In the genomic region with DNA sequence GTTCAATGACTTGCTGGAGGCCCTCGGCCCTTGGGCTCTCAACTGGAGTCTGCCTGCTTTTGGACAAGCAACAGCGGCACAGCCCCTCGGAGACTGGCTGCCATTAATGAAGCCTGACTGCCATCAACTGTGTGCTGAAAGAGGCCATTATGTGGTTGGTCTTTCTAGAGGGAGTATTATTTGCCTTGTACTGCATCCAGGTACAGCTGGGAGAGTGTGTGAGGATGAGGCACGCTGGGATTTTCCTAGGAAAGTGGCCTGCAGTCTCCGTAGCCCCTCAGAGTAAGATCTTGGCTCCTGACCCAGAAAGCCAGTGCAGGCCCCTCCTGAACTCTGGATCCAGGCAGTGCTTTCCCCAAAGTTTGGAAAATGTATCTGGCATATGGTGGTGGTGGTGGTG, we compare ENCODE assay signal across 24 mouse cellular contexts. TPM values are rescaled to one million over a fixed set of nuclear protein-coding genes. Genes with fewer than 3 reads are reported as not detected.
DNase-seq lines count a peak whose midpoint lies in the region; ATAC-seq and TF ChIP-seq lines count a peak whose summit lies in the region.
"Had no signal": no experiment of that assay in that cellular context is flagged by ENCODE, and none has a peak within 500 bp of the region (broad histone marks: within the 10 kb centered on the region; RNA-seq: fewer than 3 reads in every experiment).

No protein-coding gene starts in this region.

- H3K27me3 ChIP-seq in embryonic facial prominence, embryonic 15.5 days = no peaks in the 10 kb centered on the region
- H3K27me3 ChIP-seq in embryonic facial prominence, embryonic 10.5 days (replicated peaks; ENCODE audit: low read depth, poor library complexity, severe bottlenecking) = no peaks in the 10 kb centered on the region; the same call in 1 of the 2 replicates
- H3K27me3 ChIP-seq in limb, embryonic 10.5 days (ENCODE audit: low read depth, poor library complexity, severe bottlenecking) = no peaks in the 10 kb centered on the region
- H3K27me3 ChIP-seq in limb, embryonic 14.5 days (ENCODE audit: control insufficient read depth, insufficient read depth, low read length) = no peaks in the 10 kb centered on the region
- H3K27me3 ChIP-seq in midbrain, postnatal 0 days (ENCODE audit: insufficient read depth, low read length) = no peaks in the 10 kb centered on the region
- no peaks in the 10 kb centered on the region; the same call in 1 of the 2 replicates for H3K27me3 ChIP-seq in forebrain, embryonic 11.5 days (ENCODE audit: control insufficient read depth, insufficient read depth, low read length)
- H3K27me3 ChIP-seq: embryonic facial prominence, embryonic 13.5 days; forebrain, embryonic 12.5 days; Patski had no signal

- no peak for TF ChIP-seq CTCF in midbrain, postnatal 0 days (IDR thresholded peaks at IDR 0.05)

- H3K4me2 ChIP-seq in embryonic facial prominence, embryonic 15.5 days (replicated peaks) = no peak overlapping the region
- no peak overlapping the region for H3K4me2 ChIP-seq in limb, embryonic 14.5 days (replicated peaks; ENCODE audit: low read depth, low read length, severe bottlenecking)
- no peak overlapping the region for H3K4me2 ChIP-seq in midbrain, postnatal 0 days (ENCODE audit: low read depth, low read length, poor library complexity, severe bottlenecking)
- no peak overlapping the region for H3K4me2 ChIP-seq in forebrain, embryonic 11.5 days (ENCODE audit: low read depth, low read length, severe bottlenecking)
- H3K4me2 ChIP-seq: embryonic facial prominence, embryonic 13.5 days; forebrain, embryonic 12.5 days had no signal

- H3K4me3 ChIP-seq in embryonic facial prominence, embryonic 15.5 days (replicated peaks) = no peak overlapping the region
- no peak overlapping the region for H3K4me3 ChIP-seq in embryonic facial prominence, embryonic 10.5 days
- H3K4me3 ChIP-seq in limb, embryonic 10.5 days = no peak overlapping the region
- H3K4me3 ChIP-seq in limb, embryonic 14.5 days (replicated peaks; ENCODE audit: low read length) = no peak overlapping the region
- H3K4me3 ChIP-seq in midbrain, postnatal 0 days (ENCODE audit: low read depth, low read length) = no peak overlapping the region
- no peak overlapping the region for H3K4me3 ChIP-seq in forebrain, embryonic 11.5 days (ENCODE audit: low read depth, low read length)
- H3K4me3 ChIP-seq: embryonic facial prominence, embryonic 13.5 days; forebrain, embryonic 12.5 days had no signal

- H3K27ac ChIP-seq in embryonic facial prominence, embryonic 15.5 days (replicated peaks) = no peak overlapping the region
- H3K27ac ChIP-seq in embryonic facial prominence, embryonic 10.5 days (replicated peaks) = no peak overlapping the region
- H3K27ac ChIP-seq in limb, embryonic 10.5 days = 0 out of 2 replicates have a peak overlapping the region, but pooled peaks have one; percentile 4
- no peak overlapping the region for H3K27ac ChIP-seq in limb, embryonic 14.5 days (replicated peaks; ENCODE audit: low read depth, low read length)
- H3K27ac ChIP-seq in midbrain, postnatal 0 days (ENCODE audit: low read depth, low read length) = no peak overlapping the region
- no peak overlapping the region for H3K27ac ChIP-seq in forebrain, embryonic 11.5 days (ENCODE audit: low read depth, low read length)
- H3K27ac ChIP-seq: embryonic facial prominence, embryonic 13.5 days; forebrain, embryonic 12.5 days had no signal

- no peaks in the 10 kb centered on the region for H3K36me3 ChIP-seq in embryonic facial prominence, embryonic 15.5 days
- no peaks in the 10 kb centered on the region for H3K36me3 ChIP-seq in embryonic facial prominence, embryonic 10.5 days (replicated peaks)
- no peaks in the 10 kb centered on the region for H3K36me3 ChIP-seq in limb, embryonic 10.5 days
- H3K36me3 ChIP-seq in limb, embryonic 14.5 days (ENCODE audit: control insufficient read depth, insufficient read depth, low read length) = no peaks in the 10 kb centered on the region
- no peaks in the 10 kb centered on the region for H3K36me3 ChIP-seq in midbrain, postnatal 0 days (ENCODE audit: insufficient read depth, low read length)
- H3K36me3 ChIP-seq in forebrain, embryonic 11.5 days (ENCODE audit: control insufficient read depth, insufficient read depth, low read length) = no peaks in the 10 kb centered on the region
- H3K36me3 ChIP-seq: embryonic facial prominence, embryonic 13.5 days; forebrain, embryonic 12.5 days; G1E had no signal

- 77% methylated on average over 5 of the region's 5 CpGs for WGBS in embryonic facial prominence, embryonic 15.5 days
- 82% methylated on average over 5 of the region's 5 CpGs for WGBS in embryonic facial prominence, embryonic 10.5 days
- 90% methylated on average over 5 of the region's 5 CpGs for WGBS in limb, embryonic 10.5 days
- WGBS in limb, embryonic 14.5 days = 82% methylated on average over 5 of the region's 5 CpGs
- WGBS in midbrain, postnatal 0 days = 87% methylated on average over 5 of the region's 5 CpGs
- 88% methylated on average over 5 of the region's 5 CpGs for WGBS in forebrain, embryonic 11.5 days

- no peaks in the 10 kb centered on the region for H3K9me3 ChIP-seq in embryonic facial prominence, embryonic 15.5 days (replicated peaks)
- no peaks in the 10 kb centered on the region for H3K9me3 ChIP-seq in embryonic facial prominence, embryonic 10.5 days
- no peaks in the 10 kb centered on the region for H3K9me3 ChIP-seq in limb, embryonic 10.5 days (replicated peaks)
- no peaks in the 10 kb centered on the region for H3K9me3 ChIP-seq in limb, embryonic 14.5 days (ENCODE audit: control insufficient read depth, low read length)
- no peaks in the 10 kb centered on the region for H3K9me3 ChIP-seq in midbrain, postnatal 0 days (ENCODE audit: low read length)
- no peaks in the 10 kb centered on the region for H3K9me3 ChIP-seq in forebrain, embryonic 11.5 days (ENCODE audit: control insufficient read depth, low read length)
- H3K9me3 ChIP-seq: embryonic facial prominence, embryonic 13.5 days; forebrain, embryonic 12.5 days; G1E had no signal

- 0 out of 2 replicates have a peak, but pooled peaks have one; percentile 36 for ATAC-seq in embryonic facial prominence, embryonic 15.5 days (ENCODE audit: insufficient number of reproducible peaks, low FRiP score, low TSS enrichment, low read depth)
- 0 out of 2 replicates have a peak, but pooled peaks have one; percentile 26 for ATAC-seq in limb, embryonic 14.5 days (ENCODE audit: low FRiP score, low read depth)
- no peak for ATAC-seq in midbrain, postnatal 0 days (ENCODE audit: low FRiP score)
- no peak for ATAC-seq in forebrain, embryonic 11.5 days (replicated peaks; ENCODE audit: low FRiP score)
- ATAC-seq: activated CD4-positive, CD25-positive, alpha-beta regulatory T cell, adult 4 months; CD4-positive, CD25-positive, alpha-beta regulatory T cell, adult 4 months; forebrain, embryonic 14.5 days; forebrain, embryonic 16.5 days; Patski had no signal

- DNase-seq in embryonic facial prominence, embryonic 10.5 days (ENCODE audit: low spot score) = no peak
- no peak for DNase-seq in limb, embryonic 10.5 days (ENCODE audit: low spot score)
- DNase-seq in limb, embryonic 14.5 days (ENCODE audit: low spot score) = no peak
- DNase-seq in midbrain, postnatal 0 days (ENCODE audit: low spot score) = no peak
- no peak for DNase-seq in forebrain, embryonic 11.5 days (ENCODE audit: low spot score)
- DNase-seq: adrenal gland, adult 8-10 months; adrenal gland, postnatal 14 days; adrenal gland, postnatal 36 days; B cell, adult 2 months; cerebellum, adult 11-12 months; cerebellum, adult 2 months; cerebellum, adult 9-10 months; cerebellum, postnatal 10 days; cerebellum, postnatal 25 days had no signal

- H3K4me1 ChIP-seq in embryonic facial prominence, embryonic 15.5 days = peaks cover 3% of the 10 kb centered on the region; the same call in 1 of the 2 replicates
- peaks cover 11% of the 10 kb centered on the region for H3K4me1 ChIP-seq in embryonic facial prominence, embryonic 10.5 days
- H3K4me1 ChIP-seq in limb, embryonic 10.5 days = peaks cover 13% of the 10 kb centered on the region
- H3K4me1 ChIP-seq in limb, embryonic 14.5 days (ENCODE audit: control insufficient read depth, insufficient read depth, low read length) = peaks cover under 1% of the 10 kb centered on the region
- H3K4me1 ChIP-seq in midbrain, postnatal 0 days (ENCODE audit: insufficient read depth, low read length) = no peaks in the 10 kb centered on the region
- no peaks in the 10 kb centered on the region for H3K4me1 ChIP-seq in forebrain, embryonic 11.5 days (replicated peaks; ENCODE audit: control insufficient read depth, insufficient read depth, low read length)
- H3K4me1 ChIP-seq: forebrain, embryonic 12.5 days had no signal

- no peak for TF ChIP-seq POLR2A in limb, embryonic 14.5 days (IDR thresholded peaks at IDR 0.05; ENCODE audit: borderline replicate concordance, extremely low read depth, insufficient read depth, insufficient read length)

- no peak overlapping the region for H3K9ac ChIP-seq in embryonic facial prominence, embryonic 15.5 days
- no peak overlapping the region for H3K9ac ChIP-seq in limb, embryonic 14.5 days (ENCODE audit: low read depth, low read length, severe bottlenecking)
- H3K9ac ChIP-seq in midbrain, postnatal 0 days (replicated peaks; ENCODE audit: low read length, poor library complexity, severe bottlenecking) = no peak overlapping the region
- no peak overlapping the region for H3K9ac ChIP-seq in forebrain, embryonic 11.5 days (ENCODE audit: low read length)
- H3K9ac ChIP-seq: embryonic facial prominence, embryonic 13.5 days; forebrain, embryonic 12.5 days had no signal

RNA-seq across cellular contexts. Expression of gene Sox8, which starts 20.5 kb away (rescaled TPM):
- 13.1 and 13.7 TPM in 2 replicates for polyA plus RNA-seq in embryonic facial prominence, embryonic 15.5 days (2015; fragmentation: Nextera tagmentation; extraction: Ambion mirVana)
- 12.5 and 13.1 TPM in 2 replicates for polyA plus RNA-seq in embryonic facial prominence, embryonic 10.5 days (2016; fragmentation: Nextera tagmentation; extraction: Ambion mirVana)
- 11.1 and 13.1 TPM in 2 replicates for polyA plus RNA-seq in limb, embryonic 10.5 days (2016; fragmentation: Nextera tagmentation; extraction: Ambion mirVana)
- 16.3 and 23.4 TPM in 2 replicates for polyA plus RNA-seq in limb, embryonic 14.5 days (2012; rRNA removed)
- polyA plus RNA-seq in limb, embryonic 14.5 days (2014; fragmentation: Nextera tagmentation; extraction: Ambion mirVana) = 12.6 and 16.7 TPM in 2 replicates
- total RNA-seq in midbrain, postnatal 0 days (2014; rRNA removed) = 21.5 and 31.0 TPM in 2 replicates
- 16.3 and 19.9 TPM in 2 replicates for polyA plus RNA-seq in midbrain, postnatal 0 days (2015; fragmentation: Nextera tagmentation; extraction: Ambion mirVana)
- polyA plus RNA-seq in forebrain, embryonic 11.5 days (2014; fragmentation: Nextera tagmentation; extraction: Ambion mirVana) = 7.3 and 7.5 TPM in 2 replicates
- total RNA-seq: CH12.LX had no signal
- polyA plus RNA-seq: CD4-positive, CD25-positive, alpha-beta regulatory T cell, adult 4 months; G1E had no signal

RNA-seq across cellular contexts. Expression of gene Lmf1, which starts 28.9 kb away (rescaled TPM):
- polyA plus RNA-seq in embryonic facial prominence, embryonic 15.5 days (2015; fragmentation: Nextera tagmentation; extraction: Ambion mirVana) = 29.0 and 31.4 TPM in 2 replicates
- 26.3 and 26.6 TPM in 2 replicates for polyA plus RNA-seq in embryonic facial prominence, embryonic 10.5 days (2016; fragmentation: Nextera tagmentation; extraction: Ambion mirVana)
- 28.9 and 29.0 TPM in 2 replicates for polyA plus RNA-seq in limb, embryonic 10.5 days (2016; fragmentation: Nextera tagmentation; extraction: Ambion mirVana)
- polyA plus RNA-seq in limb, embryonic 14.5 days (2012; rRNA removed) = 20.3 and 26.3 TPM in 2 replicates
- polyA plus RNA-seq in limb, embryonic 14.5 days (2014; fragmentation: Nextera tagmentation; extraction: Ambion mirVana) = 26.9 and 28.7 TPM in 2 replicates
- 27.3 and 27.6 TPM in 2 replicates for total RNA-seq in midbrain, postnatal 0 days (2014; rRNA removed)
- polyA plus RNA-seq in midbrain, postnatal 0 days (2015; fragmentation: Nextera tagmentation; extraction: Ambion mirVana) = 19.8 and 23.0 TPM in 2 replicates
- polyA plus RNA-seq in forebrain, embryonic 11.5 days (2014; fragmentation: Nextera tagmentation; extraction: Ambion mirVana) = 18.3 and 20.7 TPM in 2 replicates

RNA-seq across cellular contexts. Expression of gene Sstr5, which starts 52.9 kb away (rescaled TPM):
- 0.17 and 0.27 TPM in 2 replicates for polyA plus RNA-seq in embryonic facial prominence, embryonic 15.5 days (2015; fragmentation: Nextera tagmentation; extraction: Ambion mirVana)
- polyA plus RNA-seq in embryonic facial prominence, embryonic 10.5 days (2016; fragmentation: Nextera tagmentation; extraction: Ambion mirVana) = 0.13 and 0.21 TPM in 2 replicates
- polyA plus RNA-seq in limb, embryonic 10.5 days (2016; fragmentation: Nextera tagmentation; extraction: Ambion mirVana) = 0.20 TPM in 1 of 2 replicates, not detected in the other
- 0.09 TPM in 2 replicates for polyA plus RNA-seq in limb, embryonic 14.5 days (2012; rRNA removed)
- 0.10 TPM in 1 of 2 replicates, not detected in the other for polyA plus RNA-seq in limb, embryonic 14.5 days (2014; fragmentation: Nextera tagmentation; extraction: Ambion mirVana)
- 1.9 and 2.0 TPM in 2 replicates for total RNA-seq in midbrain, postnatal 0 days (2014; rRNA removed)
- 1.7 and 2.4 TPM in 2 replicates for polyA plus RNA-seq in midbrain, postnatal 0 days (2015; fragmentation: Nextera tagmentation; extraction: Ambion mirVana)
- 0.24 TPM in 1 of 2 replicates, not detected in the other for polyA plus RNA-seq in forebrain, embryonic 11.5 days (2014; fragmentation: Nextera tagmentation; extraction: Ambion mirVana)
- total RNA-seq: adrenal gland, postnatal 14 days had no signal
- polyA plus RNA-seq: activated CD4-positive, CD25-positive, alpha-beta regulatory T cell, adult 4 months; CD4-positive, CD25-positive, alpha-beta regulatory T cell, adult 4 months; G1E; Patski had no signal

Comparison
In these comparisons a context has a peak if more than half of its experiments do, and no peak if none do; other contexts are left out.
1. ATAC-seq: peak in embryonic facial prominence, embryonic 15.5 days (single experiment) and limb, embryonic 14.5 days (single experiment); none in midbrain, postnatal 0 days (single experiment) and forebrain, embryonic 11.5 days (single experiment).